10 mouse cellular contexts compared by ENCODE assay signal in genomic region chr10:75790773-75791172, GRCm38 (mm10). TPM values are rescaled to one million over a fixed set of nuclear protein-coding genes. Genes with fewer than 3 reads are reported as not detected.
DNase-seq lines count a peak whose midpoint lies in the region; ATAC-seq and TF ChIP-seq lines count a peak whose summit lies in the region.
"Had no signal": no experiment of that assay in that cellular context is flagged by ENCODE, and none has a peak within 500 bp of the region (broad histone marks: within the 10 kb centered on the region; RNA-seq: fewer than 3 reads in every experiment).

No protein-coding gene starts in this region.

- H3K4me1 ChIP-seq in intestine, embryonic 14.5 days (replicated peaks; ENCODE audit: control insufficient read depth, insufficient read depth, low read length) = peaks cover 11% of the 10 kb centered on the region
- peaks cover 9% of the 10 kb centered on the region; the same call in 1 of the 2 replicates for H3K4me1 ChIP-seq in intestine, embryonic 15.5 days (replicated peaks)
- no peaks in the 10 kb centered on the region; the same call in 1 of the 2 replicates for H3K4me1 ChIP-seq in bone marrow, adult 2 months (ENCODE audit: control insufficient read depth, insufficient read depth, low read length)
- H3K4me1 ChIP-seq in liver, postnatal 0 days (ENCODE audit: insufficient read depth) = peaks cover 3% of the 10 kb centered on the region; the same call in 1 of the 2 replicates
- H3K4me1 ChIP-seq in kidney, embryonic 15.5 days = peaks cover 15% of the 10 kb centered on the region

- ATAC-seq in intestine, embryonic 14.5 days (replicated peaks; ENCODE audit: low FRiP score, low TSS enrichment, low read depth) = no peak
- no peak for ATAC-seq in intestine, embryonic 15.5 days
- peak; percentile 28 for ATAC-seq in liver, postnatal 0 days
- ATAC-seq in kidney, embryonic 15.5 days (replicated peaks; ENCODE audit: low FRiP score) = no peak

- H3K4me2 ChIP-seq in intestine, embryonic 14.5 days (ENCODE audit: low read length) = no peak overlapping the region
- H3K4me2 ChIP-seq in intestine, embryonic 15.5 days (replicated peaks) = no peak overlapping the region
- H3K4me2 ChIP-seq in liver, postnatal 0 days (ENCODE audit: low read depth, low read length) = no peak overlapping the region
- no peak overlapping the region for H3K4me2 ChIP-seq in kidney, embryonic 15.5 days

- no peaks in the 10 kb centered on the region for H3K27me3 ChIP-seq in intestine, embryonic 14.5 days (replicated peaks; ENCODE audit: control insufficient read depth, insufficient read depth, low read length)
- no peaks in the 10 kb centered on the region for H3K27me3 ChIP-seq in intestine, embryonic 15.5 days (replicated peaks)
- no peaks in the 10 kb centered on the region for H3K27me3 ChIP-seq in liver, postnatal 0 days (ENCODE audit: insufficient read depth, low read length)
- no peaks in the 10 kb centered on the region for H3K27me3 ChIP-seq in kidney, embryonic 15.5 days

- no peak overlapping the region for H3K9ac ChIP-seq in intestine, embryonic 14.5 days (ENCODE audit: low read length)
- H3K9ac ChIP-seq in intestine, embryonic 15.5 days = no peak overlapping the region
- H3K9ac ChIP-seq in liver, postnatal 0 days (replicated peaks) = no peak overlapping the region
- H3K9ac ChIP-seq in kidney, embryonic 15.5 days = no peak overlapping the region

- peak; percentile 2; the same call in 1 of the 2 replicates for TF ChIP-seq CTCF in bone marrow, adult 2 months (IDR thresholded peaks at IDR 0.05; ENCODE audit: control insufficient read depth, insufficient read depth, low read length)
- peak; percentile 53 for TF ChIP-seq CTCF in liver, postnatal 0 days (IDR thresholded peaks at IDR 0.05; ENCODE audit: low read depth)

- H3K27ac ChIP-seq in intestine, embryonic 14.5 days (ENCODE audit: low read depth) = no peak overlapping the region
- no peak overlapping the region for H3K27ac ChIP-seq in intestine, embryonic 15.5 days
- no peak overlapping the region for H3K27ac ChIP-seq in bone marrow, adult 2 months (ENCODE audit: control insufficient read depth, insufficient read depth, low read depth, low read length, poor library complexity)
- peak overlapping the region; percentile 76 for H3K27ac ChIP-seq in liver, postnatal 0 days (ENCODE audit: low read depth)
- H3K27ac ChIP-seq in kidney, embryonic 15.5 days = no peak overlapping the region

- no peaks in the 10 kb centered on the region for H3K9me3 ChIP-seq in intestine, embryonic 14.5 days (ENCODE audit: control insufficient read depth, low read length)
- no peaks in the 10 kb centered on the region for H3K9me3 ChIP-seq in intestine, embryonic 15.5 days
- H3K9me3 ChIP-seq in liver, postnatal 0 days (ENCODE audit: low read length) = no peaks in the 10 kb centered on the region
- no peaks in the 10 kb centered on the region for H3K9me3 ChIP-seq in kidney, embryonic 15.5 days (replicated peaks)
- H3K9me3 ChIP-seq: G1E had no signal

- TF ChIP-seq POLR2A in bone marrow, adult 2 months (IDR thresholded peaks at IDR 0.05; ENCODE audit: borderline replicate concordance, control insufficient read depth, low read depth, low read length) = no peak

- peak; percentile 42 for DNase-seq in intestine, embryonic 14.5 days (ENCODE audit: low spot score)
- DNase-seq in CD4-positive helper T cell, adult 2 months (ENCODE audit: low read depth, low spot score) = peak; percentile 39
- no peak for DNase-seq in liver, postnatal 0 days
- no peak for DNase-seq in cerebellum, postnatal 14 days
- DNase-seq in gastrocnemius, adult 18-20 months (ENCODE audit: low spot score) = no peak
- DNase-seq: heart, postnatal 36 days had no signal

- no peaks in the 10 kb centered on the region for H3K36me3 ChIP-seq in intestine, embryonic 14.5 days (ENCODE audit: control insufficient read depth, insufficient read depth, low read length)
- H3K36me3 ChIP-seq in intestine, embryonic 15.5 days = no peaks in the 10 kb centered on the region
- no peaks in the 10 kb centered on the region for H3K36me3 ChIP-seq in liver, postnatal 0 days (replicated peaks; ENCODE audit: insufficient read depth, low read length)
- H3K36me3 ChIP-seq in kidney, embryonic 15.5 days = no peaks in the 10 kb centered on the region
- H3K36me3 ChIP-seq: G1E had no signal

- H3K4me3 ChIP-seq in intestine, embryonic 14.5 days (ENCODE audit: low read depth, low read length) = no peak overlapping the region
- no peak overlapping the region for H3K4me3 ChIP-seq in intestine, embryonic 15.5 days (replicated peaks)
- no peak overlapping the region for H3K4me3 ChIP-seq in bone marrow, adult 2 months (replicated peaks; ENCODE audit: control insufficient read depth, low read depth, low read length)
- H3K4me3 ChIP-seq in liver, postnatal 0 days (ENCODE audit: low read depth, low read length) = no peak overlapping the region
- no peak overlapping the region for H3K4me3 ChIP-seq in kidney, embryonic 15.5 days (replicated peaks)

- WGBS in intestine, embryonic 14.5 days = 15% methylated on average over 7 of the region's 7 CpGs
- 13% methylated on average over 7 of the region's 7 CpGs for WGBS in intestine, embryonic 15.5 days
- WGBS in bone marrow, adult 2 months = 16% methylated on average over 7 of the region's 7 CpGs
- 12% methylated on average over 7 of the region's 7 CpGs for WGBS in liver, postnatal 0 days (ENCODE audit: insufficient replicate concordance)
- 18% methylated on average over 7 of the region's 7 CpGs for WGBS in kidney, embryonic 15.5 days

- TF ChIP-seq EP300 in liver, postnatal 0 days (IDR thresholded peaks at IDR 0.05; ENCODE audit: low read depth) = no peak

RNA-seq across cellular contexts. Expression of gene Gstt1, which starts 7.6 kb away (rescaled TPM):
- 11.4 and 11.6 TPM in 2 replicates for polyA plus RNA-seq in intestine, embryonic 14.5 days (2014; fragmentation: Nextera tagmentation; extraction: Ambion mirVana)
- 15.0 and 16.6 TPM in 2 replicates for polyA plus RNA-seq in intestine, embryonic 15.5 days (2015; fragmentation: Nextera tagmentation; extraction: Ambion mirVana)
- polyA plus RNA-seq in bone marrow, adult 2 months (2011; ENCODE audit: insufficient read depth, insufficient read length, low replicate concordance, missing spikeins) = 19.9 and 22.5 TPM in 2 replicates
- polyA plus RNA-seq in liver, postnatal 0 days (2015; fragmentation: Nextera tagmentation; extraction: Ambion mirVana) = 77.5 and 78.5 TPM in 2 replicates
- total RNA-seq in gastrocnemius, adult 18-20 months (2021) = 1 to 10 TPM; 6.0 to 8.0 TPM
- 12.6 and 15.8 TPM in 2 replicates for polyA plus RNA-seq in kidney, embryonic 15.5 days (2015; fragmentation: Nextera tagmentation; extraction: Ambion mirVana)

RNA-seq across cellular contexts. Expression of gene Gstt3, which starts 9.6 kb away (rescaled TPM):
- 28.0 and 28.7 TPM in 2 replicates for polyA plus RNA-seq in intestine, embryonic 14.5 days (2014; fragmentation: Nextera tagmentation; extraction: Ambion mirVana)
- 38.7 and 40.3 TPM in 2 replicates for polyA plus RNA-seq in intestine, embryonic 15.5 days (2015; fragmentation: Nextera tagmentation; extraction: Ambion mirVana)
- 1.6 and 4.3 TPM in 2 replicates for polyA plus RNA-seq in bone marrow, adult 2 months (2011; ENCODE audit: insufficient read depth, insufficient read length, low replicate concordance, missing spikeins)
- polyA plus RNA-seq in liver, postnatal 0 days (2015; fragmentation: Nextera tagmentation; extraction: Ambion mirVana) = 32.6 and 39.3 TPM in 2 replicates
- total RNA-seq in gastrocnemius, adult 18-20 months (2021) = 1 to 10 TPM; 1.8 to 2.5 TPM
- 42.2 and 43.8 TPM in 2 replicates for polyA plus RNA-seq in kidney, embryonic 15.5 days (2015; fragmentation: Nextera tagmentation; extraction: Ambion mirVana)

RNA-seq across cellular contexts. Expression of gene Gm20441, which starts 10.0 kb away (rescaled TPM):
- polyA plus RNA-seq in intestine, embryonic 14.5 days (2014; fragmentation: Nextera tagmentation; extraction: Ambion mirVana) = not detected in 2 replicates
- polyA plus RNA-seq in intestine, embryonic 15.5 days (2015; fragmentation: Nextera tagmentation; extraction: Ambion mirVana) = 0.96 TPM in 1 of 2 replicates, not detected in the other
- not detected in 2 replicates for polyA plus RNA-seq in bone marrow, adult 2 months (2011; ENCODE audit: insufficient read depth, insufficient read length, low replicate concordance, missing spikeins)
- 0.24 TPM in 1 of 2 replicates, not detected in the other for polyA plus RNA-seq in liver, postnatal 0 days (2015; fragmentation: Nextera tagmentation; extraction: Ambion mirVana)
- total RNA-seq in gastrocnemius, adult 18-20 months (2021) = not detected
- 0.40 TPM in 1 of 2 replicates, not detected in the other for polyA plus RNA-seq in kidney, embryonic 15.5 days (2015; fragmentation: Nextera tagmentation; extraction: Ambion mirVana)
- total RNA-seq: G1E; heart, postnatal 36 days had no signal
- polyA plus RNA-seq: G1E had no signal

RNA-seq across cellular contexts. Expression of gene Ddt, which starts 17.6 kb away (rescaled TPM):
- 57.4 and 64.9 TPM in 2 replicates for polyA plus RNA-seq in intestine, embryonic 14.5 days (2014; fragmentation: Nextera tagmentation; extraction: Ambion mirVana)
- polyA plus RNA-seq in intestine, embryonic 15.5 days (2015; fragmentation: Nextera tagmentation; extraction: Ambion mirVana) = 74.7 and 76.1 TPM in 2 replicates
- 9.3 and 20.0 TPM in 2 replicates for polyA plus RNA-seq in bone marrow, adult 2 months (2011; ENCODE audit: insufficient read depth, insufficient read length, low replicate concordance, missing spikeins)
- polyA plus RNA-seq in liver, postnatal 0 days (2015; fragmentation: Nextera tagmentation; extraction: Ambion mirVana) = 739 and 838 TPM in 2 replicates
- 10 to 100 TPM; 30.6 to 38.3 TPM for total RNA-seq in gastrocnemius, adult 18-20 months (2021)
- polyA plus RNA-seq in kidney, embryonic 15.5 days (2015; fragmentation: Nextera tagmentation; extraction: Ambion mirVana) = 81.8 and 84.2 TPM in 2 replicates

RNA-seq across cellular contexts. Expression of gene Cabin1, which starts 26.6 kb away (rescaled TPM):
- 39.7 and 47.2 TPM in 2 replicates for polyA plus RNA-seq in intestine, embryonic 14.5 days (2014; fragmentation: Nextera tagmentation; extraction: Ambion mirVana)
- polyA plus RNA-seq in intestine, embryonic 15.5 days (2015; fragmentation: Nextera tagmentation; extraction: Ambion mirVana) = 29.0 and 32.6 TPM in 2 replicates
- 26.2 and 55.3 TPM in 2 replicates for polyA plus RNA-seq in bone marrow, adult 2 months (2011; ENCODE audit: insufficient read depth, insufficient read length, low replicate concordance, missing spikeins)
- 8.2 and 9.1 TPM in 2 replicates for polyA plus RNA-seq in liver, postnatal 0 days (2015; fragmentation: Nextera tagmentation; extraction: Ambion mirVana)
- total RNA-seq in gastrocnemius, adult 18-20 months (2021) = 1 to 10 TPM; 7.7 to 8.0 TPM
- 35.1 and 37.8 TPM in 2 replicates for polyA plus RNA-seq in kidney, embryonic 15.5 days (2015; fragmentation: Nextera tagmentation; extraction: Ambion mirVana)

Comparison
In these comparisons a context has a peak if more than half of its experiments do, and no peak if none do; other contexts are left out.
1. DNase-seq: peak in intestine, embryonic 14.5 days (single experiment) and CD4-positive helper T cell, adult 2 months (single experiment); none in liver, postnatal 0 days (single experiment), cerebellum, postnatal 14 days (0 of 2) and gastrocnemius, adult 18-20 months (single experiment).